Mouse (Mus musculus): Measurements from ENCODE around the gene Psg29. TPM values are rescaled to one million over a fixed set of nuclear protein-coding genes. Genes with fewer than 3 reads are reported as not detected.

Gene Psg29
- polyA plus RNA-seq (2012; rRNA removed) = not detected in 2 replicates

DNA sequence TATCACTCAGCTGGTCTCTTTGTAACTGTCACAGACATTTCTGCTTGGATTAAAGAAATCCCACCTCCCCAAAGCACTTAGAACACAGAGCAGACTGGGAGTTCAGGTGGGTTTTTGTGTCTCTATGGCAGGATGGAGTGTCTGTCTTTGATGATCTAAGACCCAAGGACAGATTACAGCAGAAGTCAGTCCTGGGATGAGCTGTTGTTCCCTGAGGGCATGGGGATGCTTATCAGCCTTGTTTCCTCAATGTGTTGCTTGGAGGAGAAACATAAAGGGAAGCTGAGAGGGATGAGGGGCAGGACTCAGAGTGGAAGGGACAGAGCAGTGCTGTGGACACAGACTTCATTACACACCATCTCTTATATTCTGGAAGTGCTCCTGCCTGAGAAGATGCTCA, at the start of gene Psg29:
Gene Psg29 (plus strand): TSS at position 301 of the 400 bp plus-strand sequence.

Other genes starting within 250 kb of the Psg29 start
- gene Pnmal1, start 243.8 kb upstream of the Psg29 start, polyA plus RNA-seq (2012; rRNA removed) = 7.1 and 14.8 TPM in 2 replicates
- 3.1 and 4.9 TPM in 2 replicates for gene Gm42372, start 220.4 kb upstream of the Psg29 start, polyA plus RNA-seq (2012; rRNA removed)
- gene Ccdc8, start 210.8 kb upstream of the Psg29 start, polyA plus RNA-seq (2012; rRNA removed) = 16.4 and 22.4 TPM in 2 replicates
- 128 and 142 TPM in 2 replicates for gene Ppp5c, start 175.6 kb upstream of the Psg29 start, polyA plus RNA-seq (2012; rRNA removed)
- 5.5 and 10.6 TPM in 2 replicates for gene Hif3a, start 141.1 kb upstream of the Psg29 start, polyA plus RNA-seq (2012; rRNA removed)
- gene Psg16, start 129.4 kb upstream of the Psg29 start, polyA plus RNA-seq (2012; rRNA removed) = 0.18 and 0.27 TPM in 2 replicates
- gene Ceacam3, start 53.2 kb upstream of the Psg29 start, polyA plus RNA-seq (2012; rRNA removed) = 0.04 TPM in 1 of 2 replicates, not detected in the other

Measured in central nervous system, embryonic 11.5 days (tissue).